Mouse (Mus musculus): ENCODE results near the gene Dcpp1.

GRCm38 (mm10) chr17:23931157-23931556 lies 50.5 kb downstream of the Dcpp1 start:
- TF ChIP-seq CTCF (IDR thresholded peaks at IDR 0.05; ENCODE audit: low read depth) = no peak
- TF ChIP-seq EP300 (IDR thresholded peaks at IDR 0.05; ENCODE audit: low read depth) = no peak
